Mouse (Mus musculus): ENCODE results near the gene Ngdn. TPM values are rescaled to one million over a fixed set of nuclear protein-coding genes. Genes with fewer than 3 reads are reported as not detected.
A peak's percentile ranks its signal among the peaks of the same experiment; 100 is the strongest.

Ngdn gene
- polyA plus RNA-seq, 1 experiment = 15.5 TPM

DNA sequence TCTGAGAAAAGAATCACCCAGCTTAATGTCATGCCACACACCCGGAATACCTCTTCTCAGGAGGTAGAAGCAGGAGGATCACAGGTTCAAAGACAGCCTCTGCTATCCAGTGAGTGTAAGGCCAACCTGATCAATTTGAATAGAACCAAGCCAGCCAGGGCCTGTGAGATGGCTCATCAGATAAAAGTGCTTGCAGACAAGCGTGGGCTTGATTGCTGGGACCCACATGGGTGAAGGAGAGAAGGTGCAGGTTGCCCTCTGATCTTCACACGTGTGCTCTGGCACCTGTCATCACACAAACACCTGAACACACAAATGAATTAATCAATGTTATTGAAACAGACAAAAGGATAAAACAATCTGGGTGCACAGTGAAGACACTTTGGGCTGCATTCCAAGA is 8.7 kb upstream of the Ngdn start:
- H3K27ac ChIP-seq (ENCODE audit: insufficient read depth, low read depth, low read length) = no peak overlapping the region
- no peaks in the 10 kb centered on the region for H3K36me3 ChIP-seq (ENCODE audit: control insufficient read depth, insufficient read depth, low read length)
- DNase-seq = no peak
- no peaks in the 10 kb centered on the region for H3K27me3 ChIP-seq (replicated peaks; ENCODE audit: control insufficient read depth, insufficient read depth, low read length)
- H3K4me1 ChIP-seq (ENCODE audit: control insufficient read depth, insufficient read depth, low read length) = no peaks in the 10 kb centered on the region
- no peak overlapping the region for H3K4me3 ChIP-seq (ENCODE audit: insufficient read depth, low read depth, low read length)
- TF ChIP-seq POLR2A (IDR thresholded peaks at IDR 0.05; ENCODE audit: low read depth, low read length) (no peak), CTCF (conservative IDR thresholded peaks at IDR 0.05; ENCODE audit: insufficient read depth, insufficient read length, low read depth, low read length) (no peak)
- WGBS = 79% methylated on average over 3 of the region's 3 CpGs

DNA sequence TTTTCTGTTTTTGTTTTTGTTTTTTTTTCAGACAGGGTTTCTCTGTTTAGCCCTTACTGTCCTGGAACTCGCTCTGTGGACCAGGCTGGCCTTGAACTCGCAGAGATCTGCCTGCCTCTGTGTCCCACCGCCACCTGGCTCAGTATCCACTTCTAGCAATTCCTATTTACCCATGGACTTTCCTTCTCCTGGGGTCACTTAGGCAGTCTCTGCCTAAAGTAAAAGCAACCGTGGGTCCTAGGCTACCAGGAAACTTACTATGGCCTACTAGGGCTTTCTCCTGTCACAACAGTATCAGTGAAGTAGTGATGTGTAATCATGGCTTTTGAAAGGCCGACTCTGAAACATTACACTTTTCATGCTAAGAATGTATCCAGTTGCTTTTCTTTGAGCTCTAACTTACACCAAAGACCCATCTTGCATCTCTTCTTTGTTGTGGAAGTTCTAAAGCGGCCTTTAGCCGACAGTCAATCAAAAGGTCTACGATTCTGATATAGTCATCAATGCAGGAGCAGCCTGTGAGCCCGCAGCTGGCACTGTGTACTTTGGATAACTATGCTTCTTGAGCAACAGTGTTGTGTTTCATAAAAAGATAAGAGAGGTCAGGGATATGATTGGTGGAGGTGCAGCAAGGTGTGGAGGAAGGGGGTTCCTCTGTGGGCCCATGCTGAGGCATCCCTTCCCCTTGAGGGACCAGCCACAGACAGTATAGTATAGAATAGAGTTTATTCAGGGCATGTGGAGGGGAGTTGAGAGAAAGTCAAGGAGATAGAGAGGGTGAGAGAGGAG is 7.9 kb upstream of the Ngdn start:
- TF ChIP-seq POLR2A (IDR thresholded peaks at IDR 0.05; ENCODE audit: low read depth, low read length) (no peak), CTCF (conservative IDR thresholded peaks at IDR 0.05; ENCODE audit: insufficient read depth, insufficient read length, low read depth, low read length) (no peak)
- no peak for DNase-seq
- no peaks in the 10 kb centered on the region for H3K4me1 ChIP-seq (ENCODE audit: control insufficient read depth, insufficient read depth, low read length)
- no peak overlapping the region for H3K4me3 ChIP-seq (ENCODE audit: insufficient read depth, low read depth, low read length)
- no peaks in the 10 kb centered on the region for H3K27me3 ChIP-seq (replicated peaks; ENCODE audit: control insufficient read depth, insufficient read depth, low read length)
- WGBS = 92% methylated on average over 9 of the region's 9 CpGs
- H3K27ac ChIP-seq (ENCODE audit: insufficient read depth, low read depth, low read length) = no peak overlapping the region
- H3K36me3 ChIP-seq (ENCODE audit: control insufficient read depth, insufficient read depth, low read length) = no peaks in the 10 kb centered on the region

DNA sequence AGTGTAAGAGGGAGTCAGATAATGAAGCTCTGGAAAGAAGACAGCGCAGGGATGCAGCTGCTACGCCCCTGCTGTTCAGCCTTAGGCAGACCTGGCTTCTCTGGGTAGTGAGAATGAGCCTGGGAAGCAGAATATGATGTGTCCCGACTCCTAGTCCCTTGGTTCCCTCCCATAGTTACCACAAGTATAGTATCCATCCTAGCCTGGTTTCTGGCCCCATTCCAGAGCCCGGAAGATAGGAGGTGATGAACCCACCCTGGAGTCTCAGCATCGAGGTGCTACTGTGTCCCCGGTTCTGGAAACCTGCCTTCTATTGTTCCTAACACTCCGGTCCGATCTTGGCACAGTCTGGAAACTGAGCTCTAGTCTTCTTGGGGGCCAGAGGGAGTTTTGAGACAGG is 6.8 kb upstream of the Ngdn start:
- WGBS = 81% methylated on average over 8 of the region's 8 CpGs
- TF ChIP-seq POLR2A (IDR thresholded peaks at IDR 0.05; ENCODE audit: low read depth, low read length) = no peak
- TF ChIP-seq CTCF (conservative IDR thresholded peaks at IDR 0.05; ENCODE audit: insufficient read depth, insufficient read length, low read depth, low read length) = no peak
- Histone ChIP-seq H3K27me3 (replicated peaks; ENCODE audit: control insufficient read depth, insufficient read depth, low read length) (no peaks in the 10 kb centered on the region), H3K27ac (ENCODE audit: insufficient read depth, low read depth, low read length) (no peak overlapping the region), H3K36me3 (ENCODE audit: control insufficient read depth, insufficient read depth, low read length) (no peaks in the 10 kb centered on the region), H3K4me3 (ENCODE audit: insufficient read depth, low read depth, low read length) (no peak overlapping the region), H3K4me1 (ENCODE audit: control insufficient read depth, insufficient read depth, low read length) (no peaks in the 10 kb centered on the region)
- DNase-seq = no peak

DNA sequence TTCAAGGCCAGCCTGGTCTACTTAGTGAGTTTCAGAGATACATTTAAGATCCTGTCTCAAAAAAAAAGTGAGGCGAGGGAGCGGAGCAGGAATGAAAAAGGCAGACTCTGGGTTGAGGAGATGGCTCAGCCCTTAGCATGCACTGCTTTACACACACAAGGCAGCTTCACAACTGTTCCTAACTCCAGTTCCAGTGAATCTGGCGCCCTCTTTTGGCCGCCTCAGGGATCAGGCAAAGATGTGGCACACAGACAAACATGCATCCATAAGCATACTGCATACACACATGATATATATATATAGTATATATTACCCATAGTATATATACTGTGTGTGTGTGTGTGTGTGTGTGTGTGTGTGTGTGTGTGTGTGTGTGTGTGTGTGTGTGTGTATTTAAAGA is 4.1 kb upstream of the Ngdn start:
- WGBS = 79% methylated on average over 4 of the region's 4 CpGs
- H3K27ac ChIP-seq (ENCODE audit: insufficient read depth, low read depth, low read length) = no peak overlapping the region
- TF ChIP-seq POLR2A (IDR thresholded peaks at IDR 0.05; ENCODE audit: low read depth, low read length) (no peak), CTCF (conservative IDR thresholded peaks at IDR 0.05; ENCODE audit: insufficient read depth, insufficient read length, low read depth, low read length) (peak; percentile 44)

DNA sequence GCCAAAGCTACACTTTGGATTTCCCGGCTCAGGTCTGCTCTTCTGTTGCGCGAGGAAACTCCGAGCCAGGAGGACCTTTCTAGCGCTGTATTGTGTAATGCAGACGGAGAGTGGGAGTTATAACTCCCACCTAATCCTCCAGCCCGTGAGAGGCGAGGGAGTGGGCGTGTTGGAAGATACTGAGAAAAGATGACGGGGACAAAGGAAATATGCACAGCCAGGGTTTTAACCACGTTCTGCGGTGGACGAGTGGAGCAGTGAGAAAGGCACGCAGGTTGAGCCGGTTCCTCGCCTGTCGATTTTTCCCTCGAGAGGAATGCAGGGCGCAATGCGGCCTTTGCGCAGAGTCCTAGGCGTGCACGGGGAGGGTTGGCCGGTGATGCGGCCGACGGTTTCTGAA is 663 bp upstream of the Ngdn start:
- peak overlapping the region; percentile 64 for H3K4me3 ChIP-seq (ENCODE audit: insufficient read depth, low read depth, low read length)
- no peaks in the 10 kb centered on the region for H3K36me3 ChIP-seq (ENCODE audit: control insufficient read depth, insufficient read depth, low read length)
- peaks cover 3% of the 10 kb centered on the region; the same call in 1 of the 2 replicates for H3K4me1 ChIP-seq (ENCODE audit: control insufficient read depth, insufficient read depth, low read length)
- peak overlapping the region; percentile 90 for H3K27ac ChIP-seq (ENCODE audit: insufficient read depth, low read depth, low read length)
- WGBS = under 1% methylated on average over 27 of the region's 27 CpGs
- H3K27me3 ChIP-seq (replicated peaks; ENCODE audit: control insufficient read depth, insufficient read depth, low read length) = no peaks in the 10 kb centered on the region
- no peak for DNase-seq
- TF ChIP-seq CTCF (conservative IDR thresholded peaks at IDR 0.05; ENCODE audit: insufficient read depth, insufficient read length, low read depth, low read length) (no peak), POLR2A (IDR thresholded peaks at IDR 0.05; ENCODE audit: low read depth, low read length) (no peak)

More for the DNA sequence above, 4.1 kb upstream of the Ngdn start:
- no peaks in the 10 kb centered on the region for H3K27me3 ChIP-seq (replicated peaks; ENCODE audit: control insufficient read depth, insufficient read depth, low read length)
- H3K36me3 ChIP-seq (ENCODE audit: control insufficient read depth, insufficient read depth, low read length) = no peaks in the 10 kb centered on the region
- no peak overlapping the region for H3K4me3 ChIP-seq (ENCODE audit: insufficient read depth, low read depth, low read length)
- peak; percentile 26 for DNase-seq
- H3K4me1 ChIP-seq (ENCODE audit: control insufficient read depth, insufficient read depth, low read length) = peaks cover 3% of the 10 kb centered on the region; the same call in 1 of the 2 replicates

DNA sequence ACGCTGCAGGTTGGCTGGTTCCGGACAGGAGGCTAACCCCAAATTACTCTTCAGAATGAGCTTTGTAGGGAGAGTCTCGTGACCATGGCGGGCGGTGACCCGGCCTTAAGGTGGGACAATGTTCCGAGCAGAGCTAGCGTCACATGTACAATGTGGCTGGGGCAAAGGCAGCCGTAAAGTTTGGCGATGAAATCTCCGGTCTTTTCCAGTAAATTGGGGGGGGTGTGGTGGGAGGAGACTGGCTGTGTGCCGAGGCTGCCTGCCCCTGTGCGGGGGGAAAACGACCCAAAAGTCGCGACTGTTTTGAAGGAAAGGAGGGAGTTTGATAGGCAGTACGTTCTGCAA is 485 bp downstream of the Ngdn start:
- H3K36me3 ChIP-seq (ENCODE audit: control insufficient read depth, insufficient read depth, low read length) = no peaks in the 10 kb centered on the region
- H3K27me3 ChIP-seq (replicated peaks; ENCODE audit: control insufficient read depth, insufficient read depth, low read length) = no peaks in the 10 kb centered on the region
- peak overlapping the region; percentile 61; the same call in 1 of the 2 replicates for H3K27ac ChIP-seq (ENCODE audit: insufficient read depth, low read depth, low read length)
- WGBS = under 1% methylated on average over 17 of the region's 17 CpGs
- H3K4me3 ChIP-seq (ENCODE audit: insufficient read depth, low read depth, low read length) = peak overlapping the region; percentile 76
- peaks cover 3% of the 10 kb centered on the region; the same call in 1 of the 2 replicates for H3K4me1 ChIP-seq (ENCODE audit: control insufficient read depth, insufficient read depth, low read length)
- no peak for DNase-seq
- TF ChIP-seq POLR2A (IDR thresholded peaks at IDR 0.05; ENCODE audit: low read depth, low read length) (no peak), CTCF (conservative IDR thresholded peaks at IDR 0.05; ENCODE audit: insufficient read depth, insufficient read length, low read depth, low read length) (no peak)

DNA sequence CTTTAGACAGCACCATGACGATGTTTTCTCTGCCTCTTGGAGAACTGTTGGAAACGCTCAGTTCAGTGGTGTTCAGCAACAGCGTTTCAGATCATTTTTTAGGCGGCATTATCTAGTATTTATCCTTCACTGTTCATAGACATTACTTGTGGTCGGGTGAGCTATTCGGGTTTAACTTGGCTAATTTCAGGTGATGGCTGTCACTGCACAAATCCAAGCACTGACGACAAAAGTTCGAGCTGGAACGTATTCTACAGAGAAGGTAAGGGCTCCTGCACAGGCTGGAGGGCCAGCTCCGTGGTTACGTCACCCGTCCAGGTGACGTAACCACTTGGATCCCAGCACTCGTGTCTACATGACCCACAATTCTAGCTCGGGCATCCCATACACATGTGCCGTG is 1.6 kb downstream of the Ngdn start:
- 90% methylated on average over 16 of the region's 16 CpGs for WGBS
- peaks cover 4% of the 10 kb centered on the region for H3K36me3 ChIP-seq (ENCODE audit: control insufficient read depth, insufficient read depth, low read length)

More for the DNA sequence above, 1.6 kb downstream of the Ngdn start:
- Histone ChIP-seq H3K4me3 (ENCODE audit: insufficient read depth, low read depth, low read length) (no peak overlapping the region), H3K27ac (ENCODE audit: insufficient read depth, low read depth, low read length) (no peak overlapping the region), H3K27me3 (replicated peaks; ENCODE audit: control insufficient read depth, insufficient read depth, low read length) (no peaks in the 10 kb centered on the region), H3K4me1 (ENCODE audit: control insufficient read depth, insufficient read depth, low read length) (peaks cover 3% of the 10 kb centered on the region; the same call in 1 of the 2 replicates)
- TF ChIP-seq CTCF (conservative IDR thresholded peaks at IDR 0.05; ENCODE audit: insufficient read depth, insufficient read length, low read depth, low read length) (no peak), POLR2A (IDR thresholded peaks at IDR 0.05; ENCODE audit: low read depth, low read length) (no peak)
- DNase-seq = no peak

All from kidney, adult 2 months (tissue).